Mouse (Mus musculus) kidney, embryonic 14.5 days (tissue): ENCODE measurements at regions not wholly inside any gene's neighbourhood (a gene's known extent, or its start where the extent isn't known, plus 50 kb on each side); places are given as distances from the start of the nearest gene placed in this dataset.

Experiments used
- ATAC-seq: fragments of 200-750 bp; cut with Nextera tagmentation; 2 replicates; pipeline ENCODE4 v1.8.0; 2017; ENCODE audit warnings: moderate number of reproducible peaks, mild to moderate bottlenecking, moderate TSS enrichment, moderate library complexity; ENCODE audit not compliant: low FRiP score, low TSS enrichment
- H3K27ac ChIP-seq: fragments of 300-500 bp; sonication (generic); 2 replicates; pipeline ENCODE4 v1.5.1; 2014; ENCODE audit warnings: low read depth, mild to moderate bottlenecking, low read length, moderate library complexity, mixed read lengths
- H3K27me3 ChIP-seq: fragments of 300-500 bp; sonication (generic); 2 replicates; pipeline ENCODE4 v1.6.1; 2014; ENCODE audit warnings: mild to moderate bottlenecking, low read length; ENCODE audit not compliant: control insufficient read depth, insufficient read depth
- H3K36me3 ChIP-seq: fragments of 300-500 bp; sonication (generic); 2 replicates; pipeline ENCODE4 v1.6.1; 2014; ENCODE audit warnings: low read length, mixed read lengths; ENCODE audit not compliant: control insufficient read depth, insufficient read depth
- H3K4me1 ChIP-seq: fragments of 300-500 bp; sonication (generic); 2 replicates; pipeline ENCODE4 v1.6.1; 2014; ENCODE audit warnings: low read length, mixed read lengths; ENCODE audit not compliant: control insufficient read depth, insufficient read depth
- H3K4me2 ChIP-seq: fragments of 300-500 bp; sonication (generic); replicated peaks from 2 replicates; pipeline ENCODE4 v1.6.1; 2014; ENCODE audit warnings: low read depth, mild to moderate bottlenecking, low read length
- H3K4me3 ChIP-seq: fragments of 300-500 bp; sonication (generic); 2 replicates; pipeline ENCODE4 v1.5.1; 2014; ENCODE audit warnings: mild to moderate bottlenecking, low read length
- H3K9ac ChIP-seq: fragments of 300-500 bp; sonication (generic); 2 replicates; pipeline ENCODE4 v1.6.1; 2014; ENCODE audit warnings: low read depth, mild to moderate bottlenecking, low read length, moderate library complexity
- H3K9me3 ChIP-seq: fragments of 300-500 bp; sonication (generic); 2 replicates; pipeline ENCODE4 v1.6.1; 2016; ENCODE audit warnings: low read length; ENCODE audit not compliant: control insufficient read depth
- WGBS: fragments of 180-500 bp; shearing (Covaris S2); extraction: QIAGEN DNeasy Blood & Tissue Kit; methylation state at CpG from one replicate; pipeline ENCODE4 v1.1.7; 2014; 5-methylcytosine and 5-hydroxymethylcytosine counted together

GRCm38 (mm10) chr8:25429846-25430482, 605.8 kb upstream of the Adam5 start:
- Histone ChIP-seq H3K36me3 (no peaks in the 10 kb centered on the region), H3K9me3 (peaks cover 6% of the 10 kb centered on the region; the same call in 1 of the 2 replicates), H3K9ac (no peak overlapping the region), H3K4me1 (peaks cover 31% of the 10 kb centered on the region), H3K4me2 (no peak overlapping the region), H3K27ac (peak overlapping the region; percentile 81), H3K4me3 (no peak overlapping the region), H3K27me3 (no peaks in the 10 kb centered on the region)
- WGBS: 40% methylated on average over 19 of the region's 19 CpGs
- 0 out of 2 replicates have a peak, but pooled peaks have one; percentile 9 for ATAC-seq

GRCm38 (mm10) chr8:25428761-25429160, 604.6 kb upstream of the Adam5 start:
- Histone ChIP-seq H3K36me3 (no peaks in the 10 kb centered on the region), H3K9ac (no peak overlapping the region), H3K4me3 (no peak overlapping the region), H3K27ac (peak overlapping the region; percentile 81), H3K27me3 (no peaks in the 10 kb centered on the region), H3K9me3 (peaks cover 6% of the 10 kb centered on the region; the same call in 1 of the 2 replicates), H3K4me1 (peaks cover 31% of the 10 kb centered on the region), H3K4me2 (no peak overlapping the region)
- WGBS: 22% methylated on average over 2 of the region's 2 CpGs
- ATAC-seq: peak; percentile 87

GRCm38 (mm10) chr8:25426207-25426606, 602.0 kb upstream of the Adam5 start:
- Histone ChIP-seq H3K4me1 (peaks cover 31% of the 10 kb centered on the region), H3K4me2 (no peak overlapping the region), H3K27me3 (no peaks in the 10 kb centered on the region), H3K4me3 (no peak overlapping the region), H3K9me3 (no peaks in the 10 kb centered on the region), H3K27ac (peak overlapping the region; percentile 2; the same call in 1 of the 2 replicates), H3K9ac (no peak overlapping the region), H3K36me3 (no peaks in the 10 kb centered on the region)
- 12% methylated on average over 1 of the region's 1 CpGs for WGBS
- peak; percentile 26; the same call in 1 of the 2 replicates for ATAC-seq

GRCm38 (mm10) chr8:25421478-25421877, 597.3 kb upstream of the Adam5 start:
- no peaks in the 10 kb centered on the region for H3K36me3 ChIP-seq
- no peak overlapping the region for H3K4me3 ChIP-seq
- no peak overlapping the region for H3K4me2 ChIP-seq
- H3K9ac ChIP-seq: no peak overlapping the region
- peaks cover 6% of the 10 kb centered on the region; the same call in 1 of the 2 replicates for H3K4me1 ChIP-seq
- ATAC-seq: no peak
- no peaks in the 10 kb centered on the region for H3K9me3 ChIP-seq
- 92% methylated on average over 6 of the region's 6 CpGs for WGBS
- no peaks in the 10 kb centered on the region for H3K27me3 ChIP-seq
- no peak overlapping the region for H3K27ac ChIP-seq

GRCm38 (mm10) chr8:25410536-25410935, 586.4 kb upstream of the Adam5 start:
- no peak overlapping the region for H3K9ac ChIP-seq
- no peaks in the 10 kb centered on the region for H3K4me1 ChIP-seq
- H3K36me3 ChIP-seq: no peaks in the 10 kb centered on the region
- no peak overlapping the region for H3K4me3 ChIP-seq
- H3K27ac ChIP-seq: no peak overlapping the region
- ATAC-seq: no peak
- no peaks in the 10 kb centered on the region; the same call in 1 of the 2 replicates for H3K9me3 ChIP-seq
- H3K4me2 ChIP-seq: no peak overlapping the region
- WGBS: 93% methylated on average over 5 of the region's 5 CpGs
- no peaks in the 10 kb centered on the region for H3K27me3 ChIP-seq

GRCm38 (mm10) chr8:25407862-25408261, 583.7 kb upstream of the Adam5 start:
- Histone ChIP-seq H3K27me3 (no peaks in the 10 kb centered on the region), H3K4me3 (no peak overlapping the region), H3K27ac (no peak overlapping the region), H3K4me2 (no peak overlapping the region), H3K9ac (no peak overlapping the region), H3K9me3 (no peaks in the 10 kb centered on the region; the same call in 1 of the 2 replicates), H3K4me1 (no peaks in the 10 kb centered on the region), H3K36me3 (no peaks in the 10 kb centered on the region)
- WGBS: 47% methylated on average over 5 of the region's 5 CpGs
- ATAC-seq: peak; percentile 55; the same call in 1 of the 2 replicates

GRCm38 (mm10) chr8:25392766-25393166, 568.6 kb upstream of the Adam5 start:
- H3K27me3 ChIP-seq: no peaks in the 10 kb centered on the region
- H3K36me3 ChIP-seq: no peaks in the 10 kb centered on the region
- no peak overlapping the region for H3K27ac ChIP-seq
- H3K9ac ChIP-seq: no peak overlapping the region
- peaks cover 13% of the 10 kb centered on the region for H3K4me1 ChIP-seq
- no peak for ATAC-seq
- WGBS: 16% methylated on average over 6 of the region's 6 CpGs
- no peak overlapping the region for H3K4me3 ChIP-seq
- no peak overlapping the region for H3K4me2 ChIP-seq
- no peaks in the 10 kb centered on the region for H3K9me3 ChIP-seq

- H3K27ac ChIP-seq: no peak overlapping the region
- H3K4me2 ChIP-seq: no peak overlapping the region
- H3K4me1 ChIP-seq: peaks cover 13% of the 10 kb centered on the region
- no peak overlapping the region for H3K4me3 ChIP-seq
- H3K9me3 ChIP-seq: no peaks in the 10 kb centered on the region
- H3K9ac ChIP-seq: no peak overlapping the region
- WGBS: 62% methylated on average over 8 of the region's 10 CpGs
- H3K27me3 ChIP-seq: no peaks in the 10 kb centered on the region
- no peaks in the 10 kb centered on the region for H3K36me3 ChIP-seq
- no peak for ATAC-seq
Measured at GRCm38 (mm10) chr8:25389947-25390346, 565.8 kb upstream of the Adam5 start.

- ATAC-seq: no peak
- no peaks in the 10 kb centered on the region for H3K9me3 ChIP-seq
- no peaks in the 10 kb centered on the region for H3K27me3 ChIP-seq
- H3K9ac ChIP-seq: no peak overlapping the region
- peaks cover 13% of the 10 kb centered on the region for H3K4me1 ChIP-seq
- 57% methylated on average over 10 of the region's 10 CpGs for WGBS
- no peaks in the 10 kb centered on the region for H3K36me3 ChIP-seq
- no peak overlapping the region for H3K4me3 ChIP-seq
- H3K4me2 ChIP-seq: no peak overlapping the region
- H3K27ac ChIP-seq: no peak overlapping the region
Measured at GRCm38 (mm10) chr8:25389371-25389855, 565.2 kb upstream of the Adam5 start.
